Mouse (Mus musculus): Measurements from ENCODE around the gene Txlnb.

DNA sequence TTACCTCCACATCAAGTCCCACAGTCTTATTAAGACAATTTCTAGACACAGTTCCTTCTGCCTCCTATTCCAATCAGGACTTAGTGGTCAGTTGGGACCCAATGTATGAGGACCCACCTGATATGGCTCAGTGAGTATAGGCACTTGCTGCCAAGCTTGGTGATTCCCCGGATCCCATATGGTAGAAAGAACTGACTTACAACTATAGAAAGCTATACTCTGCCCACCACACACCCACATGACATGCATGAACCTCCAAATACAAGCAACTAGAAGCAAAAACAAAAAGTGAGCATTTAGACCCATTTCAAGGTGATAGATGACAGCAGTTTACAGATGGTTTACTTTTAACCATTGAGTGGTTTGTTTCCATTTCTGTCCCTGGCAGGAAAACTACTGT, 40.2 kb downstream of the Txlnb start:
- TF ChIP-seq GATA1 (IDR thresholded peaks at IDR 0.05; ENCODE audit: low read length) (no peak), TAL1 (IDR thresholded peaks at IDR 0.05; ENCODE audit: low read length) (no peak)

All from erythroblast, embryonic 14.5 days (primary cell).